Mouse (Mus musculus): ENCODE measurements around the gene Gfm2. TPM values are rescaled to one million over a fixed set of nuclear protein-coding genes. Genes with fewer than 3 reads are reported as not detected.
"Not testable (repeated sequence)": the region's sequence is repeated elsewhere in the genome, so short reads cannot be mapped to it uniquely, and the experiment has no call there.

Gene Gfm2
- polyA plus RNA-seq, 1 experiment from 2014 or later, result 30.3 TPM

- not testable (repeated sequence) for ATAC-seq
These were observed 7.3 kb upstream of the Gfm2 start for GRCm38 (mm10) chr13:97130413-97130812.

GRCm38 (mm10) chr13:97138404-97138931 is 731 bp downstream of the Gfm2 start:
- H3K9me3 ChIP-seq (ENCODE audit: control insufficient read depth, low read length); ATAC-seq; H3K27me3 ChIP-seq (replicated peaks; ENCODE audit: control insufficient read depth, insufficient read depth, low read length); H3K4me1 ChIP-seq (ENCODE audit: control insufficient read depth, insufficient read depth, low read depth, low read length); H3K36me3 ChIP-seq (ENCODE audit: control insufficient read depth, insufficient read depth, low read length): not testable (repeated sequence)
- peak overlapping the region; percentile 93 for H3K9ac ChIP-seq (ENCODE audit: low read depth, low read length)
- H3K27ac ChIP-seq (ENCODE audit: low read depth, low read length), result peak overlapping the region; percentile 91
- 32% methylated on average over 8 of the region's 8 CpGs for WGBS
- H3K4me3 ChIP-seq (ENCODE audit: low read length), result peak overlapping the region; percentile 81
- peak overlapping the region; percentile 56 for H3K4me2 ChIP-seq (ENCODE audit: low read length)

More at GRCm38 (mm10) chr13:97130413-97130812, 7.3 kb upstream of the Gfm2 start:
- not testable (repeated sequence) for H3K4me1 ChIP-seq (ENCODE audit: control insufficient read depth, insufficient read depth, low read depth, low read length); H3K9ac ChIP-seq (ENCODE audit: low read depth, low read length); H3K4me2 ChIP-seq (ENCODE audit: low read length); H3K4me3 ChIP-seq (ENCODE audit: low read length); H3K9me3 ChIP-seq (ENCODE audit: control insufficient read depth, low read length); H3K27me3 ChIP-seq (replicated peaks; ENCODE audit: control insufficient read depth, insufficient read depth, low read length); H3K27ac ChIP-seq (ENCODE audit: low read depth, low read length)
- no CpG with 5 or more reads among the region's 2 CpGs for WGBS
- peaks cover 11% of the 10 kb centered on the region for H3K36me3 ChIP-seq (ENCODE audit: control insufficient read depth, insufficient read depth, low read length)

GRCm38 (mm10) chr13:97142321-97142720 is 4.6 kb downstream of the Gfm2 start:
- 88% methylated on average over 7 of the region's 7 CpGs for WGBS
- no peak overlapping the region for H3K4me3 ChIP-seq (ENCODE audit: low read length)

GRCm38 (mm10) chr13:97145834-97146233 is 8.1 kb downstream of the Gfm2 start:
- Histone ChIP-seq H3K9me3 (ENCODE audit: control insufficient read depth, low read length) (no peaks in the 10 kb centered on the region), H3K4me3 (ENCODE audit: low read length) (no peak overlapping the region), H3K27ac (ENCODE audit: low read depth, low read length) (no peak overlapping the region), H3K27me3 (replicated peaks; ENCODE audit: control insufficient read depth, insufficient read depth, low read length) (no peaks in the 10 kb centered on the region), H3K36me3 (ENCODE audit: control insufficient read depth, insufficient read depth, low read length) (peaks cover 34% of the 10 kb centered on the region), H3K4me2 (ENCODE audit: low read length) (no peak overlapping the region), H3K9ac (ENCODE audit: low read depth, low read length) (no peak overlapping the region), H3K4me1 (ENCODE audit: control insufficient read depth, insufficient read depth, low read depth, low read length) (no peaks in the 10 kb centered on the region)
- no peak for ATAC-seq
- 60% methylated on average over 4 of the region's 4 CpGs for WGBS

More at GRCm38 (mm10) chr13:97142321-97142720, 4.6 kb downstream of the Gfm2 start:
- no peak overlapping the region for H3K27ac ChIP-seq (ENCODE audit: low read depth, low read length)
- H3K9me3 ChIP-seq (ENCODE audit: control insufficient read depth, low read length), result no peaks in the 10 kb centered on the region
- no peak for ATAC-seq
- no peak overlapping the region for H3K9ac ChIP-seq (ENCODE audit: low read depth, low read length)
- peaks cover 5% of the 10 kb centered on the region for H3K4me1 ChIP-seq (ENCODE audit: control insufficient read depth, insufficient read depth, low read depth, low read length)
- H3K4me2 ChIP-seq (ENCODE audit: low read length), result no peak overlapping the region
- peaks cover 15% of the 10 kb centered on the region; the same call in 1 of the 2 replicates for H3K36me3 ChIP-seq (ENCODE audit: control insufficient read depth, insufficient read depth, low read length)
- no peaks in the 10 kb centered on the region for H3K27me3 ChIP-seq (replicated peaks; ENCODE audit: control insufficient read depth, insufficient read depth, low read length)

- H3K27ac ChIP-seq (ENCODE audit: low read depth, low read length), result no peak overlapping the region
- no peaks in the 10 kb centered on the region for H3K4me1 ChIP-seq (ENCODE audit: control insufficient read depth, insufficient read depth, low read depth, low read length)
- no peak for ATAC-seq
- 91% methylated on average over 10 of the region's 10 CpGs for WGBS
- no peak overlapping the region for H3K9ac ChIP-seq (ENCODE audit: low read depth, low read length)
- no peaks in the 10 kb centered on the region for H3K27me3 ChIP-seq (replicated peaks; ENCODE audit: control insufficient read depth, insufficient read depth, low read length)
- H3K4me2 ChIP-seq (ENCODE audit: low read length), result no peak overlapping the region
- H3K9me3 ChIP-seq (ENCODE audit: control insufficient read depth, low read length), result no peaks in the 10 kb centered on the region
- peaks cover 27% of the 10 kb centered on the region for H3K36me3 ChIP-seq (ENCODE audit: control insufficient read depth, insufficient read depth, low read length)
- H3K4me3 ChIP-seq (ENCODE audit: low read length), result no peak overlapping the region
These were observed 38.0 kb downstream of the Gfm2 start for GRCm38 (mm10) chr13:97175520-97176264.

- no peak overlapping the region for H3K27ac ChIP-seq (ENCODE audit: low read depth, low read length)
- 89% methylated on average over 5 of the region's 5 CpGs for WGBS
- no peaks in the 10 kb centered on the region for H3K4me1 ChIP-seq (ENCODE audit: control insufficient read depth, insufficient read depth, low read depth, low read length)
- H3K36me3 ChIP-seq (ENCODE audit: control insufficient read depth, insufficient read depth, low read length), result peaks cover 27% of the 10 kb centered on the region
- no peak overlapping the region for H3K4me2 ChIP-seq (ENCODE audit: low read length)
- H3K27me3 ChIP-seq (replicated peaks; ENCODE audit: control insufficient read depth, insufficient read depth, low read length), result no peaks in the 10 kb centered on the region
- no peak overlapping the region for H3K4me3 ChIP-seq (ENCODE audit: low read length)
- H3K9me3 ChIP-seq (ENCODE audit: control insufficient read depth, low read length), result no peaks in the 10 kb centered on the region
- H3K9ac ChIP-seq (ENCODE audit: low read depth, low read length), result no peak overlapping the region
- ATAC-seq, result no peak
These were observed 39.0 kb downstream of the Gfm2 start for GRCm38 (mm10) chr13:97176731-97177130.

GRCm38 (mm10) chr13:97178943-97179342 is 41.2 kb downstream of the Gfm2 start:
- no peak overlapping the region for H3K9ac ChIP-seq (ENCODE audit: low read depth, low read length)
- peaks cover 17% of the 10 kb centered on the region for H3K36me3 ChIP-seq (ENCODE audit: control insufficient read depth, insufficient read depth, low read length)

GRCm38 (mm10) chr13:97180113-97180828 is 42.5 kb downstream of the Gfm2 start:
- Histone ChIP-seq H3K9me3 (ENCODE audit: control insufficient read depth, low read length) (no peaks in the 10 kb centered on the region), H3K27ac (ENCODE audit: low read depth, low read length) (no peak overlapping the region; the same call in 1 of the 2 replicates), H3K36me3 (ENCODE audit: control insufficient read depth, insufficient read depth, low read length) (peaks cover 11% of the 10 kb centered on the region), H3K27me3 (replicated peaks; ENCODE audit: control insufficient read depth, insufficient read depth, low read length) (no peaks in the 10 kb centered on the region), H3K4me3 (ENCODE audit: low read length) (no peak overlapping the region), H3K4me1 (ENCODE audit: control insufficient read depth, insufficient read depth, low read depth, low read length) (no peaks in the 10 kb centered on the region), H3K9ac (ENCODE audit: low read depth, low read length) (no peak overlapping the region), H3K4me2 (ENCODE audit: low read length) (no peak overlapping the region)
- WGBS, result 52% methylated on average over 6 of the region's 6 CpGs
- no peak for ATAC-seq

More at GRCm38 (mm10) chr13:97178943-97179342, 41.2 kb downstream of the Gfm2 start:
- Histone ChIP-seq H3K4me1 (ENCODE audit: control insufficient read depth, insufficient read depth, low read depth, low read length) (no peaks in the 10 kb centered on the region), H3K27ac (ENCODE audit: low read depth, low read length) (no peak overlapping the region), H3K4me2 (ENCODE audit: low read length) (no peak overlapping the region), H3K9me3 (ENCODE audit: control insufficient read depth, low read length) (no peaks in the 10 kb centered on the region), H3K27me3 (replicated peaks; ENCODE audit: control insufficient read depth, insufficient read depth, low read length) (no peaks in the 10 kb centered on the region), H3K4me3 (ENCODE audit: low read length) (no peak overlapping the region)
- no peak for ATAC-seq
- 60% methylated on average over 7 of the region's 7 CpGs for WGBS

- no peak overlapping the region for H3K4me2 ChIP-seq (ENCODE audit: low read length)
- WGBS, result 66% methylated on average over 4 of the region's 4 CpGs
- H3K36me3 ChIP-seq (ENCODE audit: control insufficient read depth, insufficient read depth, low read length), result peaks cover 4% of the 10 kb centered on the region; the same call in 1 of the 2 replicates
- no peak overlapping the region for H3K4me3 ChIP-seq (ENCODE audit: low read length)
- H3K27me3 ChIP-seq (replicated peaks; ENCODE audit: control insufficient read depth, insufficient read depth, low read length), result no peaks in the 10 kb centered on the region
- no peaks in the 10 kb centered on the region for H3K9me3 ChIP-seq (ENCODE audit: control insufficient read depth, low read length)
- H3K4me1 ChIP-seq (ENCODE audit: control insufficient read depth, insufficient read depth, low read depth, low read length), result no peaks in the 10 kb centered on the region
- no peak overlapping the region for H3K9ac ChIP-seq (ENCODE audit: low read depth, low read length)
- no peak for ATAC-seq
- H3K27ac ChIP-seq (ENCODE audit: low read depth, low read length), result no peak overlapping the region
These were observed 45.1 kb downstream of the Gfm2 start for GRCm38 (mm10) chr13:97182821-97183220.
